In genomic region chr6:120531020-120531965, GRCm38 (mm10) we compare ENCODE assay signal across 8 mouse cellular contexts. TPM values are rescaled to one million over a fixed set of nuclear protein-coding genes. Genes with fewer than 3 reads are reported as not detected.
A peak's percentile ranks its signal among the peaks of the same experiment; 100 is the strongest.
DNase-seq lines count a peak whose midpoint lies in the region; ATAC-seq and TF ChIP-seq lines count a peak whose summit lies in the region.

Gene Hdhd5 (minus strand): TSS chr6:120531319.

- no peak for TF ChIP-seq CTCF in ES-Bruce4 (IDR thresholded peaks at IDR 0.05; ENCODE audit: low read depth, low read length)

- intact Hi-C loops in heart, postnatal 14 days (cut with DNase I), result no loop called here

- peak within 1 kb of the TSS; percentile 88 for H3K4me3 ChIP-seq in ES-Bruce4 (ENCODE audit: low read depth, low read length)
- peak within 1 kb of the TSS; percentile 95 for H3K4me3 ChIP-seq in forebrain, embryonic 14.5 days (ENCODE audit: low read depth, low read length)
- peak within 1 kb of the TSS; percentile 72 for H3K4me3 ChIP-seq in neural tube, embryonic 15.5 days (replicated peaks)

- H3K4me2 ChIP-seq in forebrain, embryonic 14.5 days (ENCODE audit: low read length), result peak within 1 kb of the TSS; percentile 68
- peak within 1 kb of the TSS; percentile 71 for H3K4me2 ChIP-seq in neural tube, embryonic 15.5 days

- TF ChIP-seq POLR2A in ES-Bruce4 (IDR thresholded peaks at IDR 0.05; ENCODE audit: insufficient read depth, low read length), result no peak

- H3K36me3 ChIP-seq in ES-Bruce4 (ENCODE audit: control insufficient read depth, insufficient read depth, low read length, poor library complexity, severe bottlenecking), result no peaks in the 10 kb centered on the region
- H3K36me3 ChIP-seq in forebrain, embryonic 14.5 days (ENCODE audit: control insufficient read depth, insufficient read depth, low read length), result no peaks in the 10 kb centered on the region
- no peaks in the 10 kb centered on the region for H3K36me3 ChIP-seq in neural tube, embryonic 15.5 days

- peak; percentile 98 for ATAC-seq in cerebellum, adult (ENCODE audit: insufficient number of reproducible peaks, low FRiP score, low TSS enrichment)
- peak; percentile 99 for ATAC-seq in forebrain, embryonic 14.5 days
- peak; percentile 99 for ATAC-seq in neural tube, embryonic 15.5 days (ENCODE audit: low FRiP score)

- H3K4me1 ChIP-seq in ES-Bruce4 (ENCODE audit: control insufficient read depth, insufficient read depth, low read length), result peaks cover 2% of the 10 kb centered on the region
- peaks cover 13% of the 10 kb centered on the region; the same call in 1 of the 2 replicates for H3K4me1 ChIP-seq in forebrain, embryonic 14.5 days (ENCODE audit: control insufficient read depth, insufficient read depth, low read length)
- peaks cover 32% of the 10 kb centered on the region for H3K4me1 ChIP-seq in neural tube, embryonic 15.5 days

- WGBS in forebrain, embryonic 14.5 days, result under 1% methylated on average over 72 of the region's 75 CpGs
- WGBS in neural tube, embryonic 15.5 days, result under 1% methylated on average over 75 of the region's 75 CpGs

- H3K27ac ChIP-seq in ES-Bruce4 (ENCODE audit: insufficient read depth, low read length), result no peak within 1 kb of the TSS
- H3K27ac ChIP-seq in forebrain, embryonic 14.5 days (ENCODE audit: low read depth, low read length), result no peak within 1 kb of the TSS
- peak within 1 kb of the TSS; percentile 75 for H3K27ac ChIP-seq in neural tube, embryonic 15.5 days (replicated peaks)

- no peak for TF ChIP-seq EP300 in ES-Bruce4 (IDR thresholded peaks at IDR 0.05; ENCODE audit: insufficient read depth, low read depth, low read length)

- H3K9me3 ChIP-seq in ES-Bruce4 (replicated peaks; ENCODE audit: control insufficient read depth, insufficient read depth, low read length, poor library complexity, severe bottlenecking), result no peaks in the 10 kb centered on the region
- no peaks in the 10 kb centered on the region for H3K9me3 ChIP-seq in forebrain, embryonic 14.5 days (replicated peaks; ENCODE audit: control insufficient read depth, low read length)
- H3K9me3 ChIP-seq in neural tube, embryonic 15.5 days (replicated peaks), result no peaks in the 10 kb centered on the region

- DNase-seq in forebrain, embryonic 14.5 days (ENCODE audit: low spot score), result peak; percentile 97
- DNase-seq in heart, postnatal 14 days, result peak; percentile 95 to 96
- DNase-seq in layer of hippocampus, adult 11-12 months (ENCODE audit: low spot score), result peak; percentile 93
- peak; percentile 90 to 92 for DNase-seq in lung, adult 18-20 months
- peak; percentile 95 for DNase-seq in testis, postnatal 14 days (ENCODE audit: low spot score)

- peak within 1 kb of the TSS; percentile 86 for H3K9ac ChIP-seq in ES-Bruce4 (ENCODE audit: low read depth, poor library complexity, severe bottlenecking)
- peak within 1 kb of the TSS; percentile 81 for H3K9ac ChIP-seq in forebrain, embryonic 14.5 days (ENCODE audit: low read length)
- H3K9ac ChIP-seq in neural tube, embryonic 15.5 days (replicated peaks), result peak within 1 kb of the TSS; percentile 90

- H3K27me3 ChIP-seq in ES-Bruce4 (ENCODE audit: control insufficient read depth, insufficient read depth, low read length, poor library complexity, severe bottlenecking), result no peaks in the 10 kb centered on the region
- no peaks in the 10 kb centered on the region for H3K27me3 ChIP-seq in forebrain, embryonic 14.5 days (replicated peaks; ENCODE audit: control insufficient read depth, insufficient read depth, low read length)
- no peaks in the 10 kb centered on the region for H3K27me3 ChIP-seq in neural tube, embryonic 15.5 days (replicated peaks)

RNA-seq across cellular contexts. Expression of gene Hdhd5, which starts in this region (rescaled TPM):
- polyA plus RNA-seq in ES-Bruce4 (2011; ENCODE audit: insufficient read depth, insufficient read length, low read depth, missing spikeins), result 17.5 and 18.1 TPM in 2 replicates
- polyA plus RNA-seq in forebrain, embryonic 14.5 days (2014; fragmentation: Nextera tagmentation; extraction: Ambion mirVana), result 9.0 and 10.4 TPM in 2 replicates
- total RNA-seq in heart, postnatal 14 days (2021), result 10 to 100 TPM; 20.1 to 21.7 TPM
- polyA plus RNA-seq in neural tube, embryonic 15.5 days (2015; fragmentation: Nextera tagmentation; extraction: Ambion mirVana), result 16.8 and 18.8 TPM in 2 replicates
